Mouse (Mus musculus) midbrain, embryonic 14.5 days (tissue): Measurements from ENCODE around the gene D130040H23Rik. TPM values are rescaled to one million over a fixed set of nuclear protein-coding genes. Genes with fewer than 3 reads are reported as not detected.
A peak's percentile ranks its signal among the peaks of the same experiment; 100 is the strongest.
"Not testable (repeated sequence)": the region's sequence is repeated elsewhere in the genome, so short reads cannot be mapped to it uniquely, and the experiment has no call there.

Experiments used
- ATAC-seq: fragments of 200-750 bp; cut with Nextera tagmentation; 2 replicates; pipeline ENCODE4 v1.8.0; 2017; ENCODE audit warnings: moderate number of reproducible peaks, moderate library complexity; ENCODE audit not compliant: low FRiP score, low TSS enrichment
- DNase-seq: peaks from one replicate; pipeline ENCODE4 v3.0.0-alpha.2; 2015
- H3K27ac ChIP-seq: fragments of 300-500 bp; sonication (generic); replicated peaks from 2 replicates; pipeline ENCODE4 v1.5.1; 2014; ENCODE audit warnings: mild to moderate bottlenecking, low read depth, low read length, moderate library complexity
- H3K27me3 ChIP-seq: fragments of 300-500 bp; sonication (generic); 2 replicates; pipeline ENCODE4 v1.6.1; 2014; ENCODE audit warnings: low read length, control low read depth, mixed read lengths; ENCODE audit not compliant: control insufficient read depth, insufficient read depth
- H3K36me3 ChIP-seq: fragments of 300-500 bp; sonication (generic); 2 replicates; pipeline ENCODE4 v1.6.1; 2014; ENCODE audit warnings: low read length, control low read depth; ENCODE audit not compliant: control insufficient read depth, insufficient read depth
- H3K4me1 ChIP-seq: fragments of 300-500 bp; sonication (generic); 2 replicates; pipeline ENCODE4 v1.6.1; 2014; ENCODE audit warnings: mild to moderate bottlenecking, antibody characterized with exemption, low read length, control low read depth; ENCODE audit not compliant: control insufficient read depth, insufficient read depth
- H3K4me2 ChIP-seq: fragments of 300-500 bp; sonication (generic); 2 replicates; pipeline ENCODE4 v1.6.1; 2014; ENCODE audit warnings: mild to moderate bottlenecking, low read length, moderate library complexity
- H3K4me3 ChIP-seq: fragments of 300-500 bp; sonication (generic); replicated peaks from 2 replicates; pipeline ENCODE4 v1.5.1; 2014; ENCODE audit warnings: low read depth, low read length
- H3K9ac ChIP-seq: fragments of 300-500 bp; sonication (generic); replicated peaks from 2 replicates; pipeline ENCODE4 v1.6.1; 2014; ENCODE audit warnings: mild to moderate bottlenecking, low read length, moderate library complexity
- H3K9me3 ChIP-seq: fragments of 300-500 bp; sonication (generic); 2 replicates; pipeline ENCODE4 v1.6.1; 2016; ENCODE audit warnings: low read length, control low read depth, mixed read lengths; ENCODE audit not compliant: control insufficient read depth
- WGBS: fragments of 180-500 bp; shearing (Covaris S2); extraction: QIAGEN DNeasy Blood & Tissue Kit; methylation state at CpG from one replicate; pipeline ENCODE4 v1.1.7; 2014; 5-methylcytosine and 5-hydroxymethylcytosine counted together
- polyA plus RNA-seq: library from polyadenylated mRNA; unstranded; fragments of >200 nt; fragmentation: Nextera tagmentation; extraction: Ambion mirVana; gene quantifications from 2 replicates; pipeline ENCODE4 v1.2.1, GENCODE M21; 2014

Gene D130040H23Rik
- polyA plus RNA-seq, result 9.8 and 11.7 TPM in 2 replicates

DNA sequence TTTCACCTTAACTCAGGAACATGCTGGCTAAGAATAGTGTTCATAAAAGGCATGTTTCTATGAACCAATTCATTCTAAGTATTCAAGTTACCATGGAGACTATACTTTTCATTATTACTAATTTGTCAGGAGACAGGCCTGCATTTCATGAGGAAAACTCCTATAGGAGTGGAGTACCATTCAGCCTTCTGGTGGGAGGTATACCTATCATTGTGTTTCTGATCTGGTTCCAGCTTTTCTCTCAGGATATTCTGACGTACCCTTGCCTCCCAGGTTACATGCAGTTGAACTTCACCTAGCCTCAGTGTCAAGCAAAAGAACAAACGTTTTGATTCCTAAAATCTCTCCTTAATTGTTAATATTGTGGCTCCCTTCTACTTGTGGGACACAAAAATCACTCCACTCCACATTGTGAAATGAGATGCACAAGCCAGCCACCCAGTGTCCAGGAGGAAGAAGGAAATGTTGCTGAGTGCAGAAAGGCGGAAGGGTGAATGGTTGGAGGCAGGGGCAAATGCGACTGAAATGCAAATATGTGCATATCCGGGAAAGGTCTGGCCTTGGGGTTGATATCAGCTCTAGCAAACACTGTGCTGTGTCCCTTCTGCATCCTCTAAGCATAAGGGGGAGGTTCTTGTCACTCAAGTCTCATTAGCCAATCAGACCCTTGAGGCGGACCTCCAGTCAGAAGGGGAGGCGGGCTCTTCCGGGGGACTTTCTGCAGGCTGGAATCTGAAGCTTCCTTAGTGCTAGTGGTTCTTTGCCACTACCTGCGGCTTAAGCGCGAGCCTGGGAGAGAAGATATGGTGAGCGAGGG is at the start of gene D130040H23Rik:
TSS of gene D130040H23Rik (plus strand) at position 695 of the 817 bp plus-strand sequence.
- Histone ChIP-seq H3K27me3 (no peaks in the 10 kb centered on the region), H3K9me3 (peaks cover 20% of the 10 kb centered on the region), H3K4me2 (peak within 1 kb of the TSS; percentile 62), H3K4me1 (peaks cover 8% of the 10 kb centered on the region), H3K27ac (peak within 1 kb of the TSS; percentile 91), H3K9ac (peak within 1 kb of the TSS; percentile 88), H3K4me3 (peak within 1 kb of the TSS; percentile 66), H3K36me3 (0 out of 2 replicates have a peak, but pooled peaks cover 4% of the 10 kb centered on the region)
- 9% methylated on average over 12 of the region's 12 CpGs for WGBS
- DNase-seq (peak; percentile 94), ATAC-seq (peak; percentile 100)

DNA sequence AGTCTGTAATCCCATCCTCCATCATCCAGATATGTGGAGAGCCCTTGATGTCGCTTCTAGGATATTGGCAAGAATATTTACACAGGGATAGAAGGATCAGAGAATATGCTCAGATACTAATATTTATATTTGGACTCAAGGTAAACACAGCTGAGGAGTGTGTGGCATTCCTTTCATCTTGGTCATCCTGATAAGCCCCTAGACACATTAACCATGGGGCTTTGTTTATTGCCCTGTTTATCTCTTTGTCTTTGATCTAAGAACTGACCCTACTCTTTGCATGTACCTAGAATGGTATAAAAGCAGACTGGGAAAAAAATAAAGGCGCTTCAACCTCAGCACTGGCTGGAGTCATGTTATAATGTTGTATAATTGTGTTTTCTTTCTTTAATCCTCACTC is 28.3 kb upstream of the D130040H23Rik start:
- 91% methylated on average over 2 of the region's 2 CpGs for WGBS
- Histone ChIP-seq H3K4me2 (no peak overlapping the region), H3K27ac (no peak overlapping the region), H3K4me3 (no peak overlapping the region), H3K36me3 (no peaks in the 10 kb centered on the region), H3K4me1 (no peaks in the 10 kb centered on the region), H3K27me3 (no peaks in the 10 kb centered on the region), H3K9me3 (no peaks in the 10 kb centered on the region), H3K9ac (no peak overlapping the region)
- DNase-seq (no peak), ATAC-seq (no peak)

DNA sequence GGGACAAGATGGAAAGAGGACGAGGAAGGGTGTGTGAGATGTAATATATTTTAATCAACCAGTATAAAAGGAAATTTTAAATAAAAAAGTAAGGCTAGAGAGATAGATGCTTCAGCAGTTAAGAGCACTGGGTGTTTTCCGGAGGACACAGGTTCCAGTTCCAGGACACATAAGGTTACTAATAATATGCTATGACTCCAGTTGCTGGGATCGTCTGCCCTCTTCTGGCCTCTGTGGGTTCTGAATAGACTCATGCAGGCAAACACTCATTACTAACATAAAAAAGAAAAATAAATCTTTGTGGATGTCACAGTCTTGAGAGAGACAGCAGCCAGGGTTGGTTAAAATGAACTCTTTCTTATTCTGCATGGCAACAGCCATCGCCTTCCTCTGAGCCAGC is 2.4 kb upstream of the D130040H23Rik start:
- Histone ChIP-seq H3K9me3 (peaks cover 6% of the 10 kb centered on the region), H3K27ac (no peak overlapping the region), H3K4me1 (peaks cover 8% of the 10 kb centered on the region), H3K9ac (no peak overlapping the region), H3K4me2 (no peak overlapping the region), H3K36me3 (no peaks in the 10 kb centered on the region), H3K27me3 (no peaks in the 10 kb centered on the region), H3K4me3 (no peak overlapping the region)
- DNase-seq, result peak; percentile 33
- 77% methylated on average over 4 of the region's 4 CpGs for WGBS
- ATAC-seq, result no peak

GRCm38 (mm10) chr8:69271203-69271554 is 299 bp downstream of the D130040H23Rik start:
- H3K4me1 ChIP-seq, result peaks cover 8% of the 10 kb centered on the region
- H3K36me3 ChIP-seq, result 0 out of 2 replicates have a peak, but pooled peaks cover 4% of the 10 kb centered on the region
- 15% methylated on average over 6 of the region's 6 CpGs for WGBS
- ATAC-seq (peak; percentile 88), DNase-seq (no peak)
- no peaks in the 10 kb centered on the region for H3K27me3 ChIP-seq
- peaks cover 24% of the 10 kb centered on the region for H3K9me3 ChIP-seq
- peak overlapping the region; percentile 88 for H3K9ac ChIP-seq
- peak overlapping the region; percentile 91 for H3K27ac ChIP-seq
- peak overlapping the region; percentile 66 for H3K4me3 ChIP-seq
- H3K4me2 ChIP-seq, result peak overlapping the region; percentile 62

GRCm38 (mm10) chr8:69272435-69272834 is 1.6 kb downstream of the D130040H23Rik start:
- H3K4me2 ChIP-seq, result no peak overlapping the region
- no peak overlapping the region for H3K9ac ChIP-seq
- WGBS, result 95% methylated on average over 6 of the region's 6 CpGs
- no peaks in the 10 kb centered on the region for H3K27me3 ChIP-seq
- DNase-seq (no peak), ATAC-seq (no peak)
- H3K4me1 ChIP-seq, result peaks cover 8% of the 10 kb centered on the region
- H3K9me3 ChIP-seq, result peaks cover 31% of the 10 kb centered on the region
- no peak overlapping the region for H3K27ac ChIP-seq
- no peak overlapping the region for H3K4me3 ChIP-seq
- H3K36me3 ChIP-seq, result 0 out of 2 replicates have a peak, but pooled peaks cover 4% of the 10 kb centered on the region

DNA sequence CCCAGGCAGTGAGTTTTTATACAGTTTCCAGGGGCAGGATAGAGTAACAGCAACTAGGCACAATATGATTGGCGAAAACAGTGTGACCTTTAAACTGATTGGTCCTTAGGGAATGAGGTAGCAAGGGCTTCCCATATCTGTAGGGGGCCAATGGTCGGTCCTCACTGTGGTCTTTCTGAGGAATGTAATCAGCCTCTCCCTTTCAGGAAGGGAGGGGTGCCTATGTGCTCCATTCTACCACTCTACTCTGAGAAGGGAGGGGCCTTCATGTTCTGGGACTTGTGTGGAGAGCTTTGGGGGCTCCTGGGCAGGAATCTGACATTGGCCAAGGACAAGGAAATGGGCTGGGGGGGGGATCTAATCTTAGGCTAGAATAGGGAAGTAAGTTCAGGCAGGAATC is 53.9 kb downstream of the D130040H23Rik start:
- H3K27me3 ChIP-seq, result no peaks in the 10 kb centered on the region
- DNase-seq (no peak), ATAC-seq (no peak)
- no peak overlapping the region for H3K27ac ChIP-seq
- no peak overlapping the region for H3K4me2 ChIP-seq
- no peaks in the 10 kb centered on the region for H3K9me3 ChIP-seq
- H3K36me3 ChIP-seq, result no peaks in the 10 kb centered on the region
- WGBS, result 90% methylated on average over 2 of the region's 2 CpGs
- H3K9ac ChIP-seq, result no peak overlapping the region
- no peaks in the 10 kb centered on the region for H3K4me1 ChIP-seq
- no peak overlapping the region for H3K4me3 ChIP-seq

DNA sequence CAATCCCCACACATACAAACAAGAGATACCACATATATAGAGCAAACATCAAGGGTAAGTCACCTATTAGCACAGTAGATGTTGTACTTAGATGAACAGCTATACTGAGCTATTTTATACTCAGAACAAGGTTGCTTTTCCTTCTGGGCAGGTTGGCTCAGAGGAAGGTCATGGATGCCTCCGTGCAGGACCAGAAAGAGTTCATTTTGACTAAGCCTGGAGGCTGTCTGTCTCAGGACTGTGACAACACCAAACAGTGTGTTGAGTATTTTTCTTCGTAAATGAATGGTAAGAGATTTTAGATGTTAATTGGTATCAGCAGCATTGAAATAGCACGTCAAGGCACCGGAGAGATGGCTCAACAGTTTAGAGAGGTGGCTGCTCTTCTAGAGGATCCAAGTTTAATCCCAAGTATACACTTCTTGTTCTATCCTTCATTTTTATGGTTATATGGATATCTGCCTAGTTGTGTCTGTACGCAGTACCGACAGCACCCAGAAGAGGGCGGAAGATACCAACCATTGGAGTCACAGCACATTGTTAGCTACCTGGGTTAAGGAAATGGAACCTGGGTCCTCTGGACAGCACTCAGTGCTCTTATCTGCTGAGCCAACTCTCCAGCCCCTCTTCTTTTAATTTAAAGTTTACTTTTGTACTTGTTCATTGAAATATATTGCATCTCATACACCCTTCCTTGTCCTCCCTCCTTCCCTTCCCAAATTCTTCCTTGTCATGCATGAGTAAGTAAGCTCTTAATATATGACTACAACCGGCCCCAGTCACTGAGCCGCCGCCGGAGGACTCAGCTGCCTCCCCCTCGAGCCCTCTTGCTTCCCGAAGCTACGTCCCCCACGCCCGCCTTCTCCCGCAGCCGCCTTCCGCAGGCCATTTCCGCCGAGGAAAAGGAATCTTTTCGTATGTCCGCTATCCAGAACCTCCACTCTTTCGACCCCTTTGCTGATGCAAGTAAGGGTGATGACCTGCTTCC is 57.7 kb downstream of the D130040H23Rik start:
- Histone ChIP-seq H3K27me3 (no peaks in the 10 kb centered on the region), H3K36me3 (no peaks in the 10 kb centered on the region), H3K27ac (no peak overlapping the region), H3K4me2 (peak overlapping the region; percentile 57), H3K9me3 (no peaks in the 10 kb centered on the region), H3K9ac (peak overlapping the region; percentile 44; the same call in 1 of the 2 replicates), H3K4me1 (no peaks in the 10 kb centered on the region), H3K4me3 (peak overlapping the region; percentile 36)
- ATAC-seq (peak; percentile 87), DNase-seq (peak; percentile 91)
- 12% methylated on average over 24 of the region's 24 CpGs for WGBS

DNA sequence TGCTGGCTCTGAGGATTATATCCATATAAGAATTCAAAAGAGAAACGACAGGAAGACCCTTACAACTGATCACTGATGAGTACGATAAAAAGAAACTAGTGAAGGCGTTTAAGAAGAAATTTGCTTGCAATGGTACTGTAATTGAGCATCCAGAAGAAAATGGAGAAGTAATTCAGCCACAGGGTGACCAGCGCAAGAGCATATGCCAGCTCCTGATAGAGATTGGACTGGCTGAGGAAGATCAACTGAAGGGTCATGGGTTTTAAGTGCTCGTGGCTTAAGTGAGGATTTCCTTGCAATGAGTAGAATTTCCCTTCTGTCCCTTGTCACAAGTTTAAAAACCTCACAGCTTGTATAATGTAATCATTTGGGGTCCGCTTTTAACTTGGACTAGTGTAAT is 58.4 kb downstream of the D130040H23Rik start:
- DNase-seq, result peak; percentile 6
- not testable (repeated sequence) for H3K27me3 ChIP-seq, H3K36me3 ChIP-seq, H3K27ac ChIP-seq, H3K9me3 ChIP-seq, H3K4me1 ChIP-seq, ATAC-seq
- Histone ChIP-seq H3K4me3 (peak overlapping the region; percentile 36), H3K9ac (peak overlapping the region; percentile 44; the same call in 1 of the 2 replicates), H3K4me2 (peak overlapping the region; percentile 57)
- 65% methylated on average over 6 of the region's 6 CpGs for WGBS
